Mouse (Mus musculus) liver, embryonic 15.5 days (tissue): ENCODE data around the gene Cbfa2t3. TPM values are rescaled to one million over a fixed set of nuclear protein-coding genes. Genes with fewer than 3 reads are reported as not detected.

Source experiments
- ATAC-seq: fragments of 200-750 bp; cut with Nextera tagmentation; 2 replicates; pipeline ENCODE4 v1.8.0; 2017; ENCODE audit warnings: moderate number of reproducible peaks, mild to moderate bottlenecking, moderate library complexity; ENCODE audit not compliant: insufficient read depth
- H3K27ac ChIP-seq: fragments of 300-500 bp; sonication (generic); replicated peaks from 2 replicates; pipeline ENCODE4 v1.5.1; 2015; ENCODE audit warnings: mild to moderate bottlenecking, inconsistent platforms
- H3K27me3 ChIP-seq: fragments of 300-500 bp; sonication (generic); 2 replicates; pipeline ENCODE4 v1.6.1; 2015; ENCODE audit warnings: mild to moderate bottlenecking, inconsistent platforms
- H3K36me3 ChIP-seq: fragments of 300-500 bp; sonication (generic); replicated peaks from 2 replicates; pipeline ENCODE4 v1.6.1; 2015; ENCODE audit warnings: moderate library complexity, mild to moderate bottlenecking, inconsistent platforms
- H3K4me1 ChIP-seq: fragments of 300-500 bp; sonication (generic); replicated peaks from 2 replicates; pipeline ENCODE4 v1.6.1; 2015; ENCODE audit warnings: inconsistent platforms
- H3K4me2 ChIP-seq: fragments of 300-500 bp; sonication (generic); 2 replicates; pipeline ENCODE4 v1.6.1; 2015; ENCODE audit warnings: moderate library complexity, mild to moderate bottlenecking, inconsistent platforms
- H3K4me3 ChIP-seq: fragments of 300-500 bp; sonication (generic); replicated peaks from 2 replicates; pipeline ENCODE4 v1.5.1; 2015; ENCODE audit warnings: mild to moderate bottlenecking, inconsistent platforms
- H3K9ac ChIP-seq: fragments of 300-500 bp; sonication (generic); 2 replicates; pipeline ENCODE4 v1.6.1; 2015; ENCODE audit warnings: moderate library complexity, mild to moderate bottlenecking, inconsistent platforms
- H3K9me3 ChIP-seq: fragments of 300-500 bp; sonication (generic); replicated peaks from 2 replicates; pipeline ENCODE4 v1.6.1; 2016; ENCODE audit warnings: inconsistent platforms
- WGBS: fragments of 180-500 bp; shearing (Covaris S2); methylation state at CpG from one replicate; pipeline ENCODE4 v1.1.7; 2015; ENCODE audit warnings: mixed read lengths; ENCODE audit not compliant: insufficient replicate concordance; 5-methylcytosine and 5-hydroxymethylcytosine counted together
- polyA plus RNA-seq: library from polyadenylated mRNA; unstranded; fragments of >200 nt; fragmentation: Nextera tagmentation; extraction: Ambion mirVana; gene quantifications from 2 replicates; pipeline ENCODE4 v1.2.1, GENCODE M21; 2015

Cbfa2t3 gene
- polyA plus RNA-seq, 1 experiment from 2014 or later: 3.5 TPM

- Histone ChIP-seq H3K27me3 (no peaks in the 10 kb centered on the region), H3K4me1 (peaks cover 12% of the 10 kb centered on the region), H3K27ac (no peak overlapping the region; the same call in 1 of the 2 replicates), H3K9me3 (no peaks in the 10 kb centered on the region), H3K36me3 (peaks cover 15% of the 10 kb centered on the region; the same call in 1 of the 2 replicates), H3K9ac (no peak overlapping the region), H3K4me3 (no peak overlapping the region), H3K4me2 (no peak overlapping the region; the same call in 1 of the 2 replicates)
- ATAC-seq: no peak
- 28% methylated on average over 4 of the region's 4 CpGs for WGBS
Observed at GRCm38 (mm10) chr8:122596031-122596430, 102.9 kb downstream of the Cbfa2t3 start.

DNA sequence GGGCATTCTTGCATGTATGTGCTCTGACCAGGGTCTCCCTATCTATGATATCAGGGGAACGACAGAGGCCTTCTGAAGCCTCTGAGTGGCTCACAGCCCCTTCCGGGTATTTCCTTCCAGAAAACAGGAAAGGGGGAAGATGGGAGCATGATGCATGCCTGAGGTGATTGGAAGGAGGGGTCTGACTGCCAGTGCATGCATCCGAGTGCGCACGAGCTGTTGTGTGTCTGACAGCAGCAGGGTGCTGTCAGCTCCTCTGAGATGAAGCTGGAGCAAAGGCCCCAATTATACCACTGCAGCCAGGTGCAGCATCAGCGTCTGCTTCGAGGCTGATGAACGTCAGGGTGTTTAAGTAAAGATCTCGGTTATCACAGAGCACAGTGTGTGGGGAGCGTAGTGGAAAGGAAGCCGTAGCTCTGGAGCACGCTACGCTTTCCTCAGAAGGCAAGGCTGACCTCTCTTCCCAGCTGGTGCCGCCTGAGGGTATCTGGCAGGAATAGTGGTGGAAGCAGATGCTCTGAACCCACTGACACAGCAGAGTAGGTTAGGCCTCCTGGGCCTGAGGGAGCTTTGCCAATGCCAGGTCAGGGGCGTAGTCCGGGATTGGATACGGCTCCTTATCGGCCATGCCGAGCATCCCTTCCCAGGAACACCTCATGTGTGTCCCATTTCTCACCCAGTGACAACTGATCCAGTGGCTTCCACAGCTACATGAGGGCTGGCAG is 105.0 kb downstream of the Cbfa2t3 start:
- 74% methylated on average over 19 of the region's 19 CpGs for WGBS

GRCm38 (mm10) chr8:122593240-122593639 is 105.7 kb downstream of the Cbfa2t3 start:
- Histone ChIP-seq H3K36me3 (0 out of 2 replicates have a peak, but pooled peaks cover 4% of the 10 kb centered on the region), H3K27ac (peak overlapping the region; percentile 55), H3K9ac (no peak overlapping the region), H3K4me3 (no peak overlapping the region), H3K27me3 (no peaks in the 10 kb centered on the region), H3K4me2 (peak overlapping the region; percentile 10; the same call in 1 of the 2 replicates), H3K9me3 (no peaks in the 10 kb centered on the region), H3K4me1 (peaks cover 12% of the 10 kb centered on the region)
- no peak for ATAC-seq
- 45% methylated on average over 12 of the region's 12 CpGs for WGBS

More for the DNA sequence above, 105.0 kb downstream of the Cbfa2t3 start:
- peaks cover 12% of the 10 kb centered on the region for H3K4me1 ChIP-seq
- H3K27me3 ChIP-seq: no peaks in the 10 kb centered on the region
- no peaks in the 10 kb centered on the region for H3K9me3 ChIP-seq
- peak overlapping the region; percentile 55 for H3K27ac ChIP-seq
- H3K4me2 ChIP-seq: peak overlapping the region; percentile 10; the same call in 1 of the 2 replicates
- no peak overlapping the region for H3K4me3 ChIP-seq
- peaks cover 11% of the 10 kb centered on the region; the same call in 1 of the 2 replicates for H3K36me3 ChIP-seq
- ATAC-seq: no peak
- no peak overlapping the region for H3K9ac ChIP-seq

DNA sequence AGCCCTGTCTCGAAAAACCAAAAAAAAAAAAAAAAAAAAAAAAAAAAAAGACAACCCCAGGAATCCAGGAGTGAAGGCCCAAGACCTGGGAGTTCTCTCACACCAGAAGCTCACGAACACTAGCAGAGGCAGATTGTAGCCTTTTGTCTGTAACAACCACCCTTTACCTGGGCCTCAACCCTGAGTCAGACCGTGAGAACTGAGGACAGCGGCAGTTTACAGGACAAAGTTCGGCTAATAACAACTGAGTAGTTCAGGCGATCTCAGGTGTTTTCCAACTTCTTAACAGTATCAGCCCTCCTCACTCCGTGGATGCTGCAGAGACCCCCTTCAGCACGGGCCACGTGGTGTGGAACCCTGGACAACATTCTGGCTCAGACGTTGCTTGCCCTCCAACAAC is 112.2 kb downstream of the Cbfa2t3 start:
- no peak overlapping the region for H3K9ac ChIP-seq
- no peak overlapping the region for H3K27ac ChIP-seq
- H3K9me3 ChIP-seq: no peaks in the 10 kb centered on the region
- no peaks in the 10 kb centered on the region for H3K27me3 ChIP-seq
- H3K4me1 ChIP-seq: peaks cover 19% of the 10 kb centered on the region
- no peak overlapping the region for H3K4me2 ChIP-seq
- H3K36me3 ChIP-seq: no peaks in the 10 kb centered on the region
- H3K4me3 ChIP-seq: no peak overlapping the region
- no peak for ATAC-seq
- WGBS: 77% methylated on average over 10 of the region's 10 CpGs

- Histone ChIP-seq H3K4me1 (peaks cover 19% of the 10 kb centered on the region), H3K27me3 (no peaks in the 10 kb centered on the region), H3K9me3 (no peaks in the 10 kb centered on the region), H3K9ac (no peak overlapping the region), H3K4me3 (no peak overlapping the region), H3K27ac (no peak overlapping the region), H3K36me3 (no peaks in the 10 kb centered on the region), H3K4me2 (no peak overlapping the region)
- 65% methylated on average over 7 of the region's 7 CpGs for WGBS
- no peak for ATAC-seq
Observed at GRCm38 (mm10) chr8:122586171-122586570, 112.7 kb downstream of the Cbfa2t3 start.

GRCm38 (mm10) chr8:122585411-122585891 is 113.5 kb downstream of the Cbfa2t3 start:
- H3K4me1 ChIP-seq: peaks cover 19% of the 10 kb centered on the region
- WGBS: 45% methylated on average over 14 of the region's 14 CpGs
- H3K4me2 ChIP-seq: peak overlapping the region; percentile 20
- H3K9ac ChIP-seq: no peak overlapping the region
- H3K27me3 ChIP-seq: no peaks in the 10 kb centered on the region
- H3K9me3 ChIP-seq: no peaks in the 10 kb centered on the region
- no peak overlapping the region for H3K4me3 ChIP-seq
- H3K27ac ChIP-seq: no peak overlapping the region
- no peaks in the 10 kb centered on the region for H3K36me3 ChIP-seq
- ATAC-seq: no peak; the same call in 1 of the 2 replicates

- 81% methylated on average over 9 of the region's 9 CpGs for WGBS
- H3K27ac ChIP-seq: no peak overlapping the region
- no peaks in the 10 kb centered on the region for H3K36me3 ChIP-seq
- no peaks in the 10 kb centered on the region for H3K9me3 ChIP-seq
- H3K27me3 ChIP-seq: no peaks in the 10 kb centered on the region
- H3K4me3 ChIP-seq: no peak overlapping the region
- no peak for ATAC-seq
- peaks cover 19% of the 10 kb centered on the region for H3K4me1 ChIP-seq
- no peak overlapping the region for H3K4me2 ChIP-seq
- no peak overlapping the region for H3K9ac ChIP-seq
Observed at GRCm38 (mm10) chr8:122584981-122585380, 113.9 kb downstream of the Cbfa2t3 start.

DNA sequence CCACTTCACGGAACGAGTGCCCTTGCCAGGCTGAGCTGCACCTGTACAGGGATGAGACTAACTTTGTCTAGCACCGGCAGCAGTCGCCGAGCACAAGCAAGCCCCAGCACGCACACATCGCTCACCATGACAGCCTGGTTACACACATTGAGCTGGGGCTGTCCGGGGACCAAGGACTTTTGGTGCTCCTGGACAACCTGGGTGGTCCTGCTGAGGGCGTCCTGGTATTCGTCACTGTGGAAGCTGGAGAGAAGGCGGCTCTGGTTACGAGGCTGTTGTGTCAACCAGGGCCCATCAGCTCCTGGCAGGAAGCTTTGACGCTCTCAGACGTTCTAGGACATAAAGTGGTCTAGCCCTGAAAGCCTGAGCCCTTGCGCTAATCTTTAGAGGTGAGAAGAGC is 118.0 kb downstream of the Cbfa2t3 start:
- no peaks in the 10 kb centered on the region for H3K9me3 ChIP-seq
- H3K27me3 ChIP-seq: no peaks in the 10 kb centered on the region; the same call in 1 of the 2 replicates
- H3K4me2 ChIP-seq: no peak overlapping the region
- ATAC-seq: no peak
- H3K9ac ChIP-seq: no peak overlapping the region
- H3K4me3 ChIP-seq: no peak overlapping the region
- 77% methylated on average over 13 of the region's 15 CpGs for WGBS
- no peak overlapping the region for H3K27ac ChIP-seq
- H3K36me3 ChIP-seq: no peaks in the 10 kb centered on the region
- H3K4me1 ChIP-seq: peaks cover 27% of the 10 kb centered on the region

DNA sequence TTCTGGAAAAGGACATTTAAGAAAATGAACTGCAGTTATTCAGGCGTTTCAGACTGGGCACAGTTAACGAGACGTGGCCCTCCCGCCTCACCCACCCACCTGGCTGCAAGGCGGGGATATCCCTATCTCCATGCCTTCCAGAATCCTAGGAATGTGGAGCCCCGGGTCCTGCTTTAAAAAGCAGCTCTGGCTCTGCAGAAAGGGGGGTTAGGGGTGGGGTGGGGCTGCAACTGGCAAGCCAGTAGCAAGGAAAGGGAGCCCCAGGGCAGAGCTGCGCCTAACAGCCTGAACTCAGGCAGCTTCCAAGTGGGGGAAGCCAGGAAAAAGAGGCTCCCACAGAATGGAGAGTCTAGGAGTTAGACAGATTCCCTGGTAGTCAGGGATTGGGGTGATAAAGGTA is 119.7 kb downstream of the Cbfa2t3 start:
- H3K27ac ChIP-seq: no peak overlapping the region
- H3K9me3 ChIP-seq: no peaks in the 10 kb centered on the region
- H3K27me3 ChIP-seq: no peaks in the 10 kb centered on the region; the same call in 1 of the 2 replicates
- H3K4me2 ChIP-seq: no peak overlapping the region
- 0 out of 2 replicates have a peak, but pooled peaks cover 2% of the 10 kb centered on the region for H3K36me3 ChIP-seq
- H3K9ac ChIP-seq: no peak overlapping the region
- ATAC-seq: no peak
- H3K4me3 ChIP-seq: no peak overlapping the region
- 63% methylated on average over 7 of the region's 7 CpGs for WGBS
- H3K4me1 ChIP-seq: peaks cover 32% of the 10 kb centered on the region

- Histone ChIP-seq H3K9ac (no peak overlapping the region), H3K4me3 (peak overlapping the region; percentile 73; the same call in 1 of the 2 replicates), H3K27me3 (no peaks in the 10 kb centered on the region; the same call in 1 of the 2 replicates), H3K27ac (peak overlapping the region; percentile 80; the same call in 1 of the 2 replicates), H3K9me3 (no peaks in the 10 kb centered on the region), H3K4me1 (peaks cover 53% of the 10 kb centered on the region), H3K36me3 (peaks cover 23% of the 10 kb centered on the region), H3K4me2 (peak overlapping the region; percentile 98)
- WGBS: 51% methylated on average over 10 of the region's 10 CpGs
- ATAC-seq: no peak
Observed at GRCm38 (mm10) chr8:122577116-122577515, 121.8 kb downstream of the Cbfa2t3 start.

DNA sequence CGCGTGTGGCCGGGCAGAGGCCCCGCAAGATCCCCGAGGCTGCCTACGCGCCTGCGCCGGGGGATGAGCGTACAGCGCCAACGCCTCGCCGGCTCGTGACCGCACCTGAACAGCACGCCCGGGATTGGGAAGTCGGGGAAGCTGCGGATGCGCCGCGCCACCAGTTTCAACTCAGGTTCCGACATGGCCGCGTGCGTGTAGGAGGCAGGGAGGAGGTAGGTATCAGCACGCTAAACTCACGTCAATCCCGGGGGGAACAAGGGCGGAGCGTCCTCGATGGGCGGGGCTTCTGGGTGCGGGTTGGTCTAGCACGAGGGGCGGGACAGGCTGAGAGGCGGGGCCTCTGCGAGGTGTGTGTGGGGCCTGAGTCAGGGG is 122.3 kb downstream of the Cbfa2t3 start, which contains the start of gene Aprt:
Aprt (minus strand) TSS at position 262 of the 375 bp plus-strand sequence.
- under 1% methylated on average over 39 of the region's 39 CpGs for WGBS
- H3K27me3 ChIP-seq: no peaks in the 10 kb centered on the region; the same call in 1 of the 2 replicates
- H3K9ac ChIP-seq: peak within 1 kb of the TSS; percentile 75
- peaks cover 28% of the 10 kb centered on the region for H3K36me3 ChIP-seq
- peaks cover 57% of the 10 kb centered on the region for H3K4me1 ChIP-seq
- H3K4me3 ChIP-seq: peak within 1 kb of the TSS; percentile 73
- ATAC-seq: peak; percentile 81
- peak within 1 kb of the TSS; percentile 80 for H3K27ac ChIP-seq
- H3K9me3 ChIP-seq: no peaks in the 10 kb centered on the region
- peak within 1 kb of the TSS; percentile 98 for H3K4me2 ChIP-seq
